Mouse (Mus musculus) intestine, embryonic 15.5 days (tissue): ENCODE measurements at regions not wholly inside any gene's neighbourhood (a gene's known extent, or its start where the extent isn't known, plus 50 kb on each side); places are given as distances from the start of the nearest gene placed in this dataset.

Experiments
- ATAC-seq: fragments of 200-750 bp; cut with Nextera tagmentation; 2 replicates; pipeline ENCODE4 v1.8.0; 2017; ENCODE audit warnings: moderate TSS enrichment, moderate library complexity
- H3K27ac ChIP-seq: fragments of 300-500 bp; sonication (generic); 2 replicates; pipeline ENCODE4 v1.5.1; 2015; ENCODE audit warnings: mild to moderate bottlenecking, inconsistent platforms
- H3K27me3 ChIP-seq: fragments of 300-500 bp; sonication (generic); replicated peaks from 2 replicates; pipeline ENCODE4 v1.6.1; 2015; ENCODE audit warnings: inconsistent platforms
- H3K36me3 ChIP-seq: fragments of 300-500 bp; sonication (generic); 2 replicates; pipeline ENCODE4 v1.6.1; 2015; ENCODE audit warnings: inconsistent platforms
- H3K4me1 ChIP-seq: fragments of 300-500 bp; sonication (generic); replicated peaks from 2 replicates; pipeline ENCODE4 v1.6.1; 2015; ENCODE audit warnings: inconsistent platforms
- H3K4me2 ChIP-seq: fragments of 300-500 bp; sonication (generic); replicated peaks from 2 replicates; pipeline ENCODE4 v1.6.1; 2015; ENCODE audit warnings: mild to moderate bottlenecking, inconsistent platforms
- H3K4me3 ChIP-seq: fragments of 300-500 bp; sonication (generic); replicated peaks from 2 replicates; pipeline ENCODE4 v1.5.1; 2015; ENCODE audit warnings: inconsistent platforms
- H3K9ac ChIP-seq: fragments of 300-500 bp; sonication (generic); 2 replicates; pipeline ENCODE4 v1.6.1; 2015; ENCODE audit warnings: inconsistent platforms
- H3K9me3 ChIP-seq: fragments of 300-500 bp; sonication (generic); 2 replicates; pipeline ENCODE4 v1.6.1; 2016; ENCODE audit warnings: inconsistent platforms
- WGBS: fragments of 180-500 bp; shearing (Covaris S2); methylation state at CpG from one replicate; pipeline ENCODE4 v1.1.7; 2015; 5-methylcytosine and 5-hydroxymethylcytosine counted together

- Histone ChIP-seq H3K4me2 (no peak overlapping the region), H3K36me3 (no peaks in the 10 kb centered on the region), H3K9me3 (no peaks in the 10 kb centered on the region), H3K9ac (no peak overlapping the region), H3K27ac (no peak overlapping the region), H3K4me3 (no peak overlapping the region), H3K4me1 (no peaks in the 10 kb centered on the region), H3K27me3 (no peaks in the 10 kb centered on the region)
- WGBS = 43% methylated on average over 3 of the region's 3 CpGs
- no peak for ATAC-seq
Measured at GRCm38 (mm10) chr17:62305140-62305539, 576.0 kb downstream of the Efna5 start.

- Histone ChIP-seq H3K4me1 (no peaks in the 10 kb centered on the region), H3K27me3 (no peaks in the 10 kb centered on the region), H3K9me3 (no peaks in the 10 kb centered on the region), H3K4me3 (no peak overlapping the region), H3K27ac (no peak overlapping the region), H3K36me3 (no peaks in the 10 kb centered on the region), H3K9ac (no peak overlapping the region), H3K4me2 (no peak overlapping the region)
- 45% methylated on average over 3 of the region's 3 CpGs for WGBS
- no peak for ATAC-seq
Measured at GRCm38 (mm10) chr17:62304073-62304472, 577.0 kb downstream of the Efna5 start.

DNA sequence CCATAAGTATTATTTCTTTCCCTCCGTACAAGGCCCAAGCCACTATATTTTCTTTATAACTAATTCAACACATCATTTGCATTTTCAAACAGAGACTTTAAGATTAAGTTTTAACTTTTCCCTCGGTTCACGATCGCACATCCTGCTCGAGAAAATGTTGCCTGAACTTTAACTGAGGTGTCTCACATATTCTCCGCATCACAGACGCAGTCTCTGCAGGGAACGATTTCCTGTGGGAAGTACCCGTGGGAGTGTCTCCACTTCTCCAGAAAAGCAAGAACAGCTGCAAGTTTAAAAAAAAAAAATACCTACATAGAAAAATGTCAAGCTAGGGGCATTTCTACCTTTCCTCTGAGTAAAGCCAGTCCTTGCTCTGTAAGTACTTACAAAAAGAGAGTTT lies 581.2 kb downstream of the Efna5 start:
- H3K36me3 ChIP-seq = no peaks in the 10 kb centered on the region
- ATAC-seq = no peak
- no peaks in the 10 kb centered on the region for H3K27me3 ChIP-seq
- 58% methylated on average over 9 of the region's 9 CpGs for WGBS
- H3K4me2 ChIP-seq = no peak overlapping the region
- no peaks in the 10 kb centered on the region for H3K4me1 ChIP-seq
- no peak overlapping the region for H3K27ac ChIP-seq
- no peak overlapping the region for H3K9ac ChIP-seq
- H3K4me3 ChIP-seq = no peak overlapping the region
- H3K9me3 ChIP-seq = no peaks in the 10 kb centered on the region

GRCm38 (mm10) chr17:62297393-62298060 lies 583.6 kb downstream of the Efna5 start:
- H3K4me2 ChIP-seq = no peak overlapping the region
- no peaks in the 10 kb centered on the region for H3K36me3 ChIP-seq
- H3K9me3 ChIP-seq = no peaks in the 10 kb centered on the region
- H3K27ac ChIP-seq = no peak overlapping the region
- H3K4me3 ChIP-seq = no peak overlapping the region
- no peak for ATAC-seq
- WGBS = 66% methylated on average over 7 of the region's 7 CpGs
- H3K4me1 ChIP-seq = no peaks in the 10 kb centered on the region
- no peak overlapping the region for H3K9ac ChIP-seq
- H3K27me3 ChIP-seq = no peaks in the 10 kb centered on the region

DNA sequence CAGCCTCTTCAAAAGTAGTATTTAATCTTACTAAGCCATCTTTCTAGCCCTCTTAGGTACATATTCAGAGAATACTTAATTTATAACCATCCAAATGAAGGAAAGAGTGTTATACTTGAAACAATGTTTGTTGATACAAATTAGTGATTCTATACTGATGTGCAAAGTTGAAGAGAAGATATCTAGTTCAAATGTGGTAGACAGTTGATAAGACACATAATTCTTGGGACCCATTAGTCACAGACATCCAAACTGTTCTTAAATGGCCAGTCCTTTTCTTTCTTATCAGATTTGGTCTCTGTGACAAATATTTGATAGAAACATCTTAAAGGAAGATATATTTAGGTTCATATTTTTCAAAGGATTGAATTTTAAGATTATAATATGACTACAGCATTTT lies 585.7 kb downstream of the Efna5 start:
- no peak overlapping the region for H3K27ac ChIP-seq
- H3K9me3 ChIP-seq = no peaks in the 10 kb centered on the region
- ATAC-seq = no peak
- no peaks in the 10 kb centered on the region for H3K36me3 ChIP-seq
- H3K4me3 ChIP-seq = no peak overlapping the region
- no peaks in the 10 kb centered on the region for H3K4me1 ChIP-seq
- H3K4me2 ChIP-seq = no peak overlapping the region
- H3K27me3 ChIP-seq = no peaks in the 10 kb centered on the region
- no peak overlapping the region for H3K9ac ChIP-seq

- Histone ChIP-seq H3K36me3 (no peaks in the 10 kb centered on the region), H3K4me1 (no peaks in the 10 kb centered on the region), H3K9me3 (no peaks in the 10 kb centered on the region), H3K4me3 (no peak overlapping the region), H3K27ac (no peak overlapping the region), H3K9ac (no peak overlapping the region), H3K4me2 (no peak overlapping the region), H3K27me3 (no peaks in the 10 kb centered on the region)
- 63% methylated on average over 5 of the region's 5 CpGs for WGBS
- ATAC-seq = no peak
Measured at GRCm38 (mm10) chr17:62292703-62293102, 588.4 kb downstream of the Efna5 start.

GRCm38 (mm10) chr17:62287666-62288065 lies 593.5 kb downstream of the Efna5 start:
- Histone ChIP-seq H3K27me3 (no peaks in the 10 kb centered on the region), H3K4me2 (no peak overlapping the region), H3K36me3 (no peaks in the 10 kb centered on the region), H3K9me3 (no peaks in the 10 kb centered on the region), H3K4me1 (no peaks in the 10 kb centered on the region), H3K9ac (no peak overlapping the region), H3K27ac (no peak overlapping the region), H3K4me3 (no peak overlapping the region)
- ATAC-seq = no peak

- 67% methylated on average over 4 of the region's 4 CpGs for WGBS
- no peak for ATAC-seq
- H3K4me2 ChIP-seq = no peak overlapping the region
- H3K9ac ChIP-seq = no peak overlapping the region
- no peak overlapping the region for H3K27ac ChIP-seq
- no peak overlapping the region for H3K4me3 ChIP-seq
- H3K4me1 ChIP-seq = no peaks in the 10 kb centered on the region
- no peaks in the 10 kb centered on the region for H3K27me3 ChIP-seq
- H3K36me3 ChIP-seq = no peaks in the 10 kb centered on the region
- H3K9me3 ChIP-seq = no peaks in the 10 kb centered on the region
Measured at GRCm38 (mm10) chr17:62287127-62287526, 594.0 kb downstream of the Efna5 start.

DNA sequence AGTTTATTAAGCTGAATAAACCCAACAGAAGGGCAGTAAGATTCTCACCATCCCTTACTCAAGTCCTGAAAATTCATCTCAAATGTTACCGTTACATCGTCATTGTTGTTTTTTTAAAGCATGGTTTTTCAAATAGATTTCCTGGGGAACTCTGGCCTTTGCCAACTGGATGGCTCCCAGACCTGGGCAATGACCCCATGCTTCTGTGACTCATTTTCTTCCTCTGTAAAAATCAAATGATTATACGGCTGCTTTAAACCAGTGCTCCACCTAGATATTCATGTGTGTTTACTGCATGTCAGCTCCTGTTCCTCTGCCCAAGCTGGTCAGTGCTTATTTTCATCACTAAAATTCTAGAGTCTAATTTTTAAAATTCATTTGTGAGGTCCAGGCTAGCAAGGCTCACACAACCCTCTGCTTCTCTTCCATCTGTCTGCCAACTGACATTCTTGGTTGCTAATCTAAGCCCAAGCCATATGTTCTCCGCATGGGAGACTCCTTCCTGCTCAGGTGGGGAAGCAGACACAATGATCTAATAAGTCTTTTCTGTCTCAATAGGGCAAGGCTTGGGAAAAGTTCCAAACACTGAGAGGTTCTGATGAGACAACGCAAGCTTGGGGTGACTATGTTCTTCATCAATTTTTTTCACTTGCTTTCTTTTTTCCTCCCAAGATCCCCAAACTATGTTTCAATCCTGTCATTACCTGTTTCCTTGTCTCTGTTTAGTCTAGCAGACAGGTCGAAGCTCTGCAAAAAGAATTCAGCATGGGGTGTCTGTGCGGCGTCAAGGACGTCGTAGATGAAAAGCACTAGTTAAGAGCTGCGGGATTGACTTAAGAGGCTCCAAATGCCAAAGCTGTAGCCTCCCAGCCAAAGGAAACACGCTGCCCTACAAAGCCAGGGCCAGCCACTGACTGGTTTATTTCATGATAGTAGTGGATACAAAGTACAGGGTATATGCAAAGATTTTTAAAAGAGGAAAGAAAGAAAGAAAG lies 594.7 kb downstream of the Efna5 start:
- no peak overlapping the region for H3K4me2 ChIP-seq
- H3K36me3 ChIP-seq = no peaks in the 10 kb centered on the region
- no peaks in the 10 kb centered on the region for H3K9me3 ChIP-seq
- no peak overlapping the region for H3K9ac ChIP-seq
- no peaks in the 10 kb centered on the region for H3K4me1 ChIP-seq
- WGBS = 52% methylated on average over 12 of the region's 12 CpGs
- H3K27me3 ChIP-seq = no peaks in the 10 kb centered on the region
- ATAC-seq = no peak
- no peak overlapping the region for H3K27ac ChIP-seq
- no peak overlapping the region for H3K4me3 ChIP-seq

GRCm38 (mm10) chr17:62280201-62280600 lies 600.9 kb downstream of the Efna5 start:
- 42% methylated on average over 3 of the region's 3 CpGs for WGBS
- H3K4me2 ChIP-seq = no peak overlapping the region
- no peak overlapping the region for H3K4me3 ChIP-seq
- H3K9ac ChIP-seq = no peak overlapping the region
- H3K4me1 ChIP-seq = no peaks in the 10 kb centered on the region
- H3K36me3 ChIP-seq = no peaks in the 10 kb centered on the region
- no peak for ATAC-seq
- no peaks in the 10 kb centered on the region for H3K9me3 ChIP-seq
- no peaks in the 10 kb centered on the region for H3K27me3 ChIP-seq
- H3K27ac ChIP-seq = no peak overlapping the region

GRCm38 (mm10) chr17:62271399-62271798 lies 609.7 kb downstream of the Efna5 start:
- Histone ChIP-seq H3K36me3 (no peaks in the 10 kb centered on the region), H3K4me1 (no peaks in the 10 kb centered on the region), H3K27me3 (no peaks in the 10 kb centered on the region), H3K4me2 (no peak overlapping the region), H3K4me3 (no peak overlapping the region), H3K9ac (no peak overlapping the region), H3K27ac (no peak overlapping the region), H3K9me3 (no peaks in the 10 kb centered on the region)
- no peak for ATAC-seq
- WGBS = 83% methylated on average over 7 of the region's 7 CpGs

DNA sequence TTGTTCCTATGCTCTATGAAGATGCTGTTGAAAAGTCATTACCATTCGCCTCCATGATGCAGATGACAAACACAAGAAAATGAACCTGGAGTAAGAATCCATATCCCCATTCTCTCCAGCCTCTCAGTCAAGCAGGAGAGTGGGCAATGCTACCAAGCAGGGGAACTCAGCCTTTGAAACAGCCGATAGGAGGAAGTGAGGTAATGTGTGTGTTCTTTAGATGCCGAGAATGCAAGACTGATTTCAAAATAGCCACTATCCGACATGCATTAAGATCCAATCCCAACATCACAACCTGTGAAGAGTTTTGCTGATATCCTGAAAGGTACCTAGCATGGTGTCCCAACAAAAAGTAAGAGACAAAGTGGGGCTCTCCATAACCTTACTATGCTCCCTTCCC lies 611.8 kb downstream of the Efna5 start:
- no peaks in the 10 kb centered on the region for H3K9me3 ChIP-seq
- ATAC-seq = no peak
- no peak overlapping the region for H3K9ac ChIP-seq
- 89% methylated on average over 4 of the region's 4 CpGs for WGBS
- no peaks in the 10 kb centered on the region for H3K36me3 ChIP-seq
- H3K4me3 ChIP-seq = no peak overlapping the region
- no peaks in the 10 kb centered on the region for H3K4me1 ChIP-seq
- H3K27me3 ChIP-seq = no peaks in the 10 kb centered on the region
- no peak overlapping the region for H3K4me2 ChIP-seq
- H3K27ac ChIP-seq = no peak overlapping the region

GRCm38 (mm10) chr17:62253448-62253847 lies 627.7 kb downstream of the Efna5 start:
- H3K36me3 ChIP-seq = no peaks in the 10 kb centered on the region
- no peaks in the 10 kb centered on the region for H3K9me3 ChIP-seq
- H3K9ac ChIP-seq = no peak overlapping the region
- H3K4me1 ChIP-seq = no peaks in the 10 kb centered on the region
- no peaks in the 10 kb centered on the region for H3K27me3 ChIP-seq
- WGBS = 57% methylated on average over 3 of the region's 3 CpGs
- ATAC-seq = no peak
- no peak overlapping the region for H3K4me2 ChIP-seq
- H3K27ac ChIP-seq = no peak overlapping the region
- no peak overlapping the region for H3K4me3 ChIP-seq
